Mouse (Mus musculus) MEL (cell line): ENCODE data around the gene Ndufv1. TPM values are rescaled to one million over a fixed set of nuclear protein-coding genes. Genes with fewer than 3 reads are reported as not detected.

Experiments used
- DNase-seq: peaks from one replicate; pipeline ENCODE4 v3.0.0; 2011; ENCODE audit warnings: low read depth, low spot score
- H3K27ac ChIP-seq: 2 replicates; pipeline ENCODE4 v1.5.1; 2012; ENCODE audit warnings: low read depth, mild to moderate bottlenecking, control low read depth, low read length, moderate library complexity; ENCODE audit not compliant: control insufficient read depth
- H3K27me3 ChIP-seq, 2 experiments: fragments of 150-350 bp in 1 of 2; sonication (generic) in 1 of 2; 2 replicates each; pipeline ENCODE4 v1.6.1; 2012; ENCODE audit warnings: low read length in 2 of 2, mild to moderate bottlenecking in 2 of 2, improper control_type of control experiment in 1 of 2, moderate library complexity in 1 of 2; ENCODE audit not compliant: insufficient read depth in 2 of 2, control insufficient read depth in 1 of 2
- H3K36me3 ChIP-seq, 2 experiments: 2 replicates each; pipeline ENCODE4 v1.6.1; 2012 to 2014; ENCODE audit warnings: low read length in 2 of 2, improper control_type of control experiment in 1 of 2, inconsistent platforms in 1 of 2, mild to moderate bottlenecking in 1 of 2; ENCODE audit not compliant: insufficient read depth in 2 of 2, control insufficient read depth in 1 of 2
- H3K4me1 ChIP-seq, 2 experiments: fragments of 150-350 bp in 1 of 2; sonication (generic) in 1 of 2; 2 replicates each; pipeline ENCODE4 v1.6.1; 2012; ENCODE audit warnings: low read length in 2 of 2, improper control_type of control experiment in 1 of 2, mild to moderate bottlenecking in 1 of 2; ENCODE audit not compliant: insufficient read depth in 2 of 2, control insufficient read depth in 1 of 2
- H3K4me3 ChIP-seq, 2 experiments: fragments of 150-350 bp in 1 of 2; sonication (generic) in 1 of 2; 2 replicates each; pipeline ENCODE4 v1.5.1; 2012; ENCODE audit warnings: low read depth in 2 of 2, low read length in 2 of 2, mild to moderate bottlenecking in 2 of 2, moderate library complexity in 2 of 2, control low read depth in 1 of 2, improper control_type of control experiment in 1 of 2; ENCODE audit not compliant: control insufficient read depth in 1 of 2, insufficient read depth in 1 of 2
- H3K79me2 ChIP-seq: 2 replicates; pipeline ENCODE4 v1.6.1; 2012; ENCODE audit warnings: mild to moderate bottlenecking, low read length, moderate library complexity; ENCODE audit not compliant: control insufficient read depth, poor library complexity, insufficient read depth
- H3K9ac ChIP-seq: 2 replicates; pipeline ENCODE4 v1.6.1; 2012; ENCODE audit warnings: low read depth, mild to moderate bottlenecking, control low read depth, low read length, moderate library complexity; ENCODE audit not compliant: control insufficient read depth, poor library complexity, severe bottlenecking
- H3K9me3 ChIP-seq: fragments of 150-350 bp; sonication (generic); replicated peaks from 2 replicates; pipeline ENCODE4 v1.6.1; 2012; ENCODE audit warnings: mild to moderate bottlenecking, low read length, improper control_type of control experiment, moderate library complexity; ENCODE audit not compliant: insufficient read depth
- CHD1 ChIP-seq: IDR thresholded peaks from 2 replicates; pipeline ENCODE4 v1.6.1; 2012; ENCODE audit warnings: low read depth, mild to moderate bottlenecking, inconsistent platforms, low read length, improper control_type of control experiment
- CHD2 ChIP-seq: IDR thresholded peaks from 2 replicates; pipeline ENCODE4 v1.6.1; 2011; ENCODE audit warnings: low read length, improper control_type of control experiment
- E2F4 ChIP-seq: IDR thresholded peaks from 2 replicates; pipeline ENCODE4 v1.6.1; 2011; ENCODE audit warnings: low read depth, low read length, improper control_type of control experiment, borderline replicate concordance
- ETS1 ChIP-seq: IDR thresholded peaks from 2 replicates; pipeline ENCODE4 v1.6.1; 2012; ENCODE audit warnings: low read depth, mild to moderate bottlenecking, inconsistent platforms, low read length, improper control_type of control experiment, moderate library complexity
- GABPA ChIP-seq: IDR thresholded peaks from 2 replicates; pipeline ENCODE4 v1.6.1; 2012; ENCODE audit warnings: low read depth, mild to moderate bottlenecking, inconsistent platforms, low read length, improper control_type of control experiment, moderate library complexity
- HCFC1 ChIP-seq: IDR thresholded peaks from 2 replicates; pipeline ENCODE4 v1.6.1; 2012; ENCODE audit warnings: low read depth, mild to moderate bottlenecking, inconsistent platforms, low read length, improper control_type of control experiment, moderate library complexity
- JUND ChIP-seq: IDR thresholded peaks from 2 replicates; pipeline ENCODE4 v1.6.1; 2011; ENCODE audit warnings: low read depth, mild to moderate bottlenecking, improper control_type of control experiment, low read length
- MAX ChIP-seq: IDR thresholded peaks from 2 replicates; pipeline ENCODE4 v1.6.1; 2011; ENCODE audit warnings: low read length, improper control_type of control experiment
- MEF2A ChIP-seq: IDR thresholded peaks from 2 replicates; pipeline ENCODE4 v1.6.1; 2014; ENCODE audit warnings: low read depth, mild to moderate bottlenecking, inconsistent platforms, low read length, improper control_type of control experiment; ENCODE audit not compliant: poor library complexity, insufficient replicate concordance, severe bottlenecking; ENCODE audit errors: extremely low read depth
- MYB ChIP-seq: IDR thresholded peaks from 2 replicates; pipeline ENCODE4 v1.6.1; 2011; ENCODE audit warnings: mild to moderate bottlenecking, low read depth, low read length, improper control_type of control experiment
- MYC ChIP-seq: IDR thresholded peaks from 2 replicates; pipeline ENCODE4 v1.6.1; 2011; ENCODE audit warnings: low read depth, mild to moderate bottlenecking, low read length, improper control_type of control experiment, moderate library complexity
- NELFE ChIP-seq: IDR thresholded peaks from 2 replicates; pipeline ENCODE4 v1.6.1; 2011; ENCODE audit warnings: low read depth, low read length, improper control_type of control experiment
- POLR2A ChIP-seq, 2 experiments: IDR thresholded peaks; 2 replicates each; pipeline ENCODE4 v1.6.1; 2011 to 2012; ENCODE audit warnings: low read length in 2 of 2, mild to moderate bottlenecking in 2 of 2, control low read depth in 1 of 2, improper control_type of control experiment in 1 of 2, low read depth in 1 of 2, moderate library complexity in 1 of 2; ENCODE audit not compliant: control insufficient read depth in 1 of 2, insufficient read depth in 1 of 2, poor library complexity in 1 of 2
- POLR2AphosphoS2 ChIP-seq: IDR thresholded peaks from 2 replicates; pipeline ENCODE4 v1.6.1; 2011; ENCODE audit warnings: low read length, improper control_type of control experiment
- RAD21 ChIP-seq: IDR thresholded peaks from 2 replicates; pipeline ENCODE4 v1.6.1; 2011; ENCODE audit warnings: mild to moderate bottlenecking, low read depth, low read length, improper control_type of control experiment
- RCOR1 ChIP-seq: IDR thresholded peaks from 2 replicates; pipeline ENCODE4 v1.6.1; 2012; ENCODE audit warnings: low read depth, mild to moderate bottlenecking, inconsistent platforms, low read length, improper control_type of control experiment
- SMC3 ChIP-seq: IDR thresholded peaks from 2 replicates; pipeline ENCODE4 v1.6.1; 2011; ENCODE audit warnings: low read depth, low read length, improper control_type of control experiment
- TCF12 ChIP-seq: IDR thresholded peaks from 2 replicates; pipeline ENCODE4 v1.6.1; 2014; ENCODE audit warnings: low read depth, mild to moderate bottlenecking, inconsistent platforms, low read length, improper control_type of control experiment, moderate library complexity
- UBTF ChIP-seq: IDR thresholded peaks from 2 replicates; pipeline ENCODE4 v1.6.1; 2012; ENCODE audit warnings: low read depth, mild to moderate bottlenecking, inconsistent platforms, low read length, improper control_type of control experiment, moderate library complexity, borderline replicate concordance; ENCODE audit not compliant: insufficient read depth
- USF1 ChIP-seq: IDR thresholded peaks from 2 replicates; pipeline ENCODE4 v1.6.1; 2014; ENCODE audit warnings: low read depth, mild to moderate bottlenecking, inconsistent platforms, low read length, improper control_type of control experiment, moderate library complexity
- ZKSCAN1 ChIP-seq: IDR thresholded peaks from 2 replicates; pipeline ENCODE4 v1.6.1; 2012; ENCODE audit warnings: low read depth, mild to moderate bottlenecking, inconsistent platforms, low read length, improper control_type of control experiment, moderate library complexity
- ZMIZ1 ChIP-seq: IDR thresholded peaks from 2 replicates; pipeline ENCODE4 v1.6.1; 2012; ENCODE audit warnings: low read depth, mild to moderate bottlenecking, inconsistent platforms, low read length, improper control_type of control experiment, moderate library complexity
- ZNF384 ChIP-seq: IDR thresholded peaks from 2 replicates; pipeline ENCODE4 v1.6.1; 2012; ENCODE audit warnings: low read depth, mild to moderate bottlenecking, inconsistent platforms, low read length, improper control_type of control experiment
- polyA plus RNA-seq, 2 experiments: library from polyadenylated mRNA; stranded (reverse) in 1 of 2; unstranded in 1 of 2; fragments of >175 nt in 1 of 2; fragments of >200 nt in 1 of 2; gene quantifications; 2 replicates each; pipeline versions ENCODE4 v1.2.1 to v1.2.4; 2012; ENCODE audit warnings: low replicate concordance in 2 of 2, low read depth in 1 of 2; ENCODE audit not compliant: insufficient read length in 2 of 2, insufficient read depth in 1 of 2, missing spikeins in 1 of 2
- total RNA-seq: library from RNA; depleted of rRNA; stranded (reverse); fragments of 300-350 nt; gene quantifications from 2 replicates; pipeline ENCODE4 v1.2.3, GENCODE M21; 2012

Ndufv1 gene
- total and polyA plus RNA-seq, 3 experiments: 218 to 267 TPM; not detected in 1

- TF ChIP-seq CHD2 (no peak), POLR2A (IDR thresholded peaks at IDR 0.05; ENCODE audit: control insufficient read depth in 1 of 2, insufficient read depth in 1 of 2, low read depth in 1 of 2, low read length in 2 of 2, poor library complexity in 1 of 2) (no peak), USF1 (no peak), MYB (no peak), TCF12 (no peak), SMC3 (no peak), ZKSCAN1 (no peak), ETS1 (no peak), GABPA (no peak)
- Histone ChIP-seq H3K9me3 (no peaks in the 10 kb centered on the region), H3K9ac (no peak overlapping the region), H3K27me3 (no peaks in the 10 kb centered on the region; a peak in 1 of 4 replicates), H3K79me2 (no peaks in the 10 kb centered on the region), H3K4me3 (no peak overlapping the region), H3K4me1 (peaks cover 0 to 8% of the 10 kb centered on the region in 2 experiments; a peak in 2 of 4 replicates), H3K27ac (no peak overlapping the region), H3K36me3 (no peaks in the 10 kb centered on the region; a peak in 1 of 4 replicates)
- DNase-seq: no peak
Measured at GRCm38 (mm10) chr19:3983527-3984200, 28.9 kb downstream of the Ndufv1 start.

GRCm38 (mm10) chr19:3980917-3981316, 31.7 kb downstream of the Ndufv1 start:
- no peaks in the 10 kb centered on the region; a peak in 1 of 4 replicates for H3K27me3 ChIP-seq
- H3K4me3 ChIP-seq: no peak overlapping the region
- no peak overlapping the region for H3K27ac ChIP-seq
- H3K4me1 ChIP-seq: no peaks in the 10 kb centered on the region
- H3K9ac ChIP-seq: no peak overlapping the region
- no peaks in the 10 kb centered on the region for H3K36me3 ChIP-seq
- H3K79me2 ChIP-seq: no peaks in the 10 kb centered on the region
- H3K9me3 ChIP-seq: no peaks in the 10 kb centered on the region
- no peak for TF ChIP-seq MEF2A
- no peak for TF ChIP-seq NELFE
- no peak for TF ChIP-seq MAX
- no peak for TF ChIP-seq RAD21
- TF ChIP-seq MYB: no peak
- no peak for TF ChIP-seq JUND
- TF ChIP-seq HCFC1: no peak
- TF ChIP-seq ETS1: no peak
- TF ChIP-seq E2F4: no peak
- TF ChIP-seq RCOR1: no peak
- TF ChIP-seq GABPA: no peak
- TF ChIP-seq ZMIZ1: no peak
- TF ChIP-seq MYC: no peak
- TF ChIP-seq ZNF384: no peak
- TF ChIP-seq POLR2AphosphoS2: no peak
- no peak for TF ChIP-seq CHD1
- TF ChIP-seq UBTF: no peak
- no peak for DNase-seq
